Mouse (Mus musculus) stomach, embryonic 15.5 days (tissue): ENCODE measurements at regions not wholly inside any gene's neighbourhood (a gene's known extent, or its start where the extent isn't known, plus 50 kb on each side); places are given as distances from the start of the nearest gene placed in this dataset.

Experiments
- ATAC-seq: fragments of 200-750 bp; cut with Nextera tagmentation; 2 replicates; pipeline ENCODE4 v1.8.0; 2017; ENCODE audit warnings: low read depth, moderate number of reproducible peaks, moderate TSS enrichment; ENCODE audit not compliant: insufficient read depth, low FRiP score
- H3K27ac ChIP-seq: fragments of 300-500 bp; sonication (generic); 2 replicates; pipeline ENCODE4 v1.5.1; 2015; ENCODE audit warnings: mild to moderate bottlenecking, inconsistent platforms
- H3K27me3 ChIP-seq: fragments of 300-500 bp; sonication (generic); replicated peaks from 2 replicates; pipeline ENCODE4 v1.6.1; 2015; ENCODE audit warnings: inconsistent platforms
- H3K36me3 ChIP-seq: fragments of 300-500 bp; sonication (generic); 2 replicates; pipeline ENCODE4 v1.6.1; 2015; ENCODE audit warnings: inconsistent platforms
- H3K4me1 ChIP-seq: fragments of 300-500 bp; sonication (generic); 2 replicates; pipeline ENCODE4 v1.6.1; 2015; ENCODE audit warnings: inconsistent platforms
- H3K4me2 ChIP-seq: fragments of 300-500 bp; sonication (generic); 2 replicates; pipeline ENCODE4 v1.6.1; 2015; ENCODE audit warnings: mild to moderate bottlenecking, inconsistent platforms
- H3K4me3 ChIP-seq: fragments of 300-500 bp; sonication (generic); replicated peaks from 2 replicates; pipeline ENCODE4 v1.5.1; 2015; ENCODE audit warnings: inconsistent platforms
- H3K9ac ChIP-seq: fragments of 300-500 bp; sonication (generic); 2 replicates; pipeline ENCODE4 v1.6.1; 2015; ENCODE audit warnings: inconsistent platforms
- H3K9me3 ChIP-seq: fragments of 300-500 bp; sonication (generic); 2 replicates; pipeline ENCODE4 v1.6.1; 2016; ENCODE audit warnings: inconsistent platforms
- WGBS: fragments of 180-500 bp; shearing (Covaris S2); methylation state at CpG from one replicate; pipeline ENCODE4 v1.1.7; 2015; 5-methylcytosine and 5-hydroxymethylcytosine counted together

- WGBS = 28% methylated on average over 9 of the region's 9 CpGs
- no peak overlapping the region for H3K4me3 ChIP-seq
- no peaks in the 10 kb centered on the region for H3K9me3 ChIP-seq
- ATAC-seq = no peak
- H3K4me2 ChIP-seq = no peak overlapping the region
- no peaks in the 10 kb centered on the region for H3K36me3 ChIP-seq
- no peak overlapping the region for H3K9ac ChIP-seq
- H3K4me1 ChIP-seq = no peaks in the 10 kb centered on the region
- no peak overlapping the region for H3K27ac ChIP-seq
- no peaks in the 10 kb centered on the region for H3K27me3 ChIP-seq
Observed at GRCm38 (mm10) chr7:134498716-134499115, 113.3 kb upstream of the D7Ertd443e start.

- H3K4me2 ChIP-seq = no peak overlapping the region
- WGBS = 41% methylated on average over 4 of the region's 4 CpGs
- no peak overlapping the region for H3K27ac ChIP-seq
- no peaks in the 10 kb centered on the region for H3K4me1 ChIP-seq
- no peaks in the 10 kb centered on the region for H3K9me3 ChIP-seq
- H3K36me3 ChIP-seq = no peaks in the 10 kb centered on the region
- ATAC-seq = no peak
- H3K4me3 ChIP-seq = no peak overlapping the region
- no peaks in the 10 kb centered on the region for H3K27me3 ChIP-seq
- H3K9ac ChIP-seq = no peak overlapping the region
Observed at GRCm38 (mm10) chr7:134499429-134499828, 114.0 kb upstream of the D7Ertd443e start.

- H3K9ac ChIP-seq = no peak overlapping the region
- no peaks in the 10 kb centered on the region for H3K36me3 ChIP-seq
- WGBS = 40% methylated on average over 4 of the region's 4 CpGs
- no peak overlapping the region for H3K4me3 ChIP-seq
- no peaks in the 10 kb centered on the region for H3K27me3 ChIP-seq
- no peak overlapping the region for H3K4me2 ChIP-seq
- no peaks in the 10 kb centered on the region for H3K4me1 ChIP-seq
- no peak overlapping the region for H3K27ac ChIP-seq
- ATAC-seq = no peak
- no peaks in the 10 kb centered on the region for H3K9me3 ChIP-seq
Observed at GRCm38 (mm10) chr7:134500210-134500609, 114.7 kb upstream of the D7Ertd443e start.

DNA sequence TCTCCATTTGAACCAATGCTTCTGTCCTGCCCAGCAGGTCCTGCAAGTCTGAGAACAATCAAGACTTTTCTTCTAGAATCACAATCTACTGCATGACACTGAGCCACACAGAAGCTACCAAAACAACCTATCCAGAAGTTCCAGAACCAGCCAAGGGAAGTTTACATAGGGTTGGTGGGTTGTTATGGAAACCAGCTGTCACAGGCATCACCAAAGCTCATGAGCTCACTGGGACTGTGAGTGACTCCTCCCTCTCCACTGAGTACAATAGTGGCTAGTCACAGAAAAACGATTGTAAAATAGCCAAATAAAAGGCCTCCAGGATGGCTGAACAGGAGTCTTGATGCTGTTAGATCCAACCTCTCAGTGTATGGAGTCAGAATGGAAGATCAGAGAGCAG lies 115.6 kb upstream of the D7Ertd443e start:
- H3K4me1 ChIP-seq = no peaks in the 10 kb centered on the region
- H3K9ac ChIP-seq = no peak overlapping the region
- peak; percentile 76; the same call in 1 of the 2 replicates for ATAC-seq
- WGBS = 21% methylated on average over 1 of the region's 1 CpGs
- H3K36me3 ChIP-seq = no peaks in the 10 kb centered on the region
- no peak overlapping the region for H3K4me3 ChIP-seq
- H3K27me3 ChIP-seq = no peaks in the 10 kb centered on the region
- no peaks in the 10 kb centered on the region for H3K9me3 ChIP-seq
- H3K27ac ChIP-seq = no peak overlapping the region
- no peak overlapping the region for H3K4me2 ChIP-seq

GRCm38 (mm10) chr7:134510333-134510928 lies 125.0 kb upstream of the D7Ertd443e start:
- H3K27me3 ChIP-seq = no peaks in the 10 kb centered on the region
- WGBS = 55% methylated on average over 6 of the region's 6 CpGs

GRCm38 (mm10) chr7:134519372-134519975 lies 134.0 kb upstream of the D7Ertd443e start:
- WGBS = 65% methylated on average over 9 of the region's 9 CpGs
- Histone ChIP-seq H3K27ac (no peak overlapping the region), H3K36me3 (no peaks in the 10 kb centered on the region), H3K27me3 (no peaks in the 10 kb centered on the region), H3K9ac (no peak overlapping the region), H3K4me2 (no peak overlapping the region), H3K9me3 (no peaks in the 10 kb centered on the region), H3K4me1 (no peaks in the 10 kb centered on the region), H3K4me3 (no peak overlapping the region)
- ATAC-seq = no peak

More at GRCm38 (mm10) chr7:134510333-134510928, 125.0 kb upstream of the D7Ertd443e start:
- Histone ChIP-seq H3K27ac (no peak overlapping the region), H3K36me3 (no peaks in the 10 kb centered on the region), H3K9me3 (no peaks in the 10 kb centered on the region), H3K4me1 (no peaks in the 10 kb centered on the region), H3K4me3 (no peak overlapping the region), H3K9ac (no peak overlapping the region), H3K4me2 (no peak overlapping the region)
- no peak for ATAC-seq

GRCm38 (mm10) chr7:134523897-134524296 lies 138.4 kb upstream of the D7Ertd443e start:
- H3K4me3 ChIP-seq = no peak overlapping the region
- H3K27me3 ChIP-seq = no peaks in the 10 kb centered on the region
- no peaks in the 10 kb centered on the region for H3K9me3 ChIP-seq
- H3K9ac ChIP-seq = no peak overlapping the region
- no peak for ATAC-seq
- 58% methylated on average over 8 of the region's 8 CpGs for WGBS
- H3K27ac ChIP-seq = no peak overlapping the region
- no peak overlapping the region for H3K4me2 ChIP-seq
- H3K4me1 ChIP-seq = no peaks in the 10 kb centered on the region
- no peaks in the 10 kb centered on the region for H3K36me3 ChIP-seq

DNA sequence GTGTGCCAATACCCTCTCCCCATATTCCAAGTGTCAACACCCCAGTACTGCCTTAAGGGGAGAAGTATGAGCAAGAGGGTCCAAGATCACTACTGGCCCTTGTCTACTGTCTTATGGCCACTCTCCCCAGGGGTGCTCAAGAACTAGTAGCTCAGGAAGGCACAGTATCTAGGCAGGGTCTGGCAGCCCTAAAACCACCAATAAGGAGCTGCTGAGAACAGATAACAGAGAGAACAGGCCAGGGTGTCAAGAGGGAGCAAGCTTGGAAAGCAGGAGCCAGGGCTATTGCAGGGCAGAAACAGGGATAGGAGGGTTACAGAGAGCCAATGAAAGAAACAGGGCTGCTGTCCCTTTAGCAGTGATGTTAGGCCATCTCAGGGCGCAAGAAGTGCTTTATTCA lies 139.6 kb upstream of the D7Ertd443e start:
- 83% methylated on average over 1 of the region's 1 CpGs for WGBS
- H3K27me3 ChIP-seq = no peaks in the 10 kb centered on the region
- ATAC-seq = no peak
- no peaks in the 10 kb centered on the region for H3K9me3 ChIP-seq
- no peak overlapping the region for H3K27ac ChIP-seq
- H3K36me3 ChIP-seq = no peaks in the 10 kb centered on the region
- no peaks in the 10 kb centered on the region for H3K4me1 ChIP-seq
- no peak overlapping the region for H3K4me3 ChIP-seq
- no peak overlapping the region for H3K4me2 ChIP-seq
- no peak overlapping the region for H3K9ac ChIP-seq

- Histone ChIP-seq H3K27me3 (no peaks in the 10 kb centered on the region), H3K27ac (no peak overlapping the region), H3K4me2 (no peak overlapping the region), H3K9me3 (no peaks in the 10 kb centered on the region), H3K36me3 (no peaks in the 10 kb centered on the region), H3K9ac (no peak overlapping the region), H3K4me1 (no peaks in the 10 kb centered on the region), H3K4me3 (no peak overlapping the region)
- no peak for ATAC-seq
- WGBS = 92% methylated on average over 2 of the region's 2 CpGs
Observed at GRCm38 (mm10) chr7:134525461-134525860, 140.0 kb upstream of the D7Ertd443e start.

GRCm38 (mm10) chr7:134527351-134527750 lies 141.9 kb upstream of the D7Ertd443e start:
- no peak overlapping the region for H3K4me3 ChIP-seq
- no peak for ATAC-seq
- no peaks in the 10 kb centered on the region for H3K9me3 ChIP-seq
- no peak overlapping the region for H3K27ac ChIP-seq
- no peaks in the 10 kb centered on the region for H3K36me3 ChIP-seq
- 67% methylated on average over 2 of the region's 2 CpGs for WGBS
- H3K27me3 ChIP-seq = no peaks in the 10 kb centered on the region
- H3K4me1 ChIP-seq = no peaks in the 10 kb centered on the region
- no peak overlapping the region for H3K4me2 ChIP-seq
- no peak overlapping the region for H3K9ac ChIP-seq

DNA sequence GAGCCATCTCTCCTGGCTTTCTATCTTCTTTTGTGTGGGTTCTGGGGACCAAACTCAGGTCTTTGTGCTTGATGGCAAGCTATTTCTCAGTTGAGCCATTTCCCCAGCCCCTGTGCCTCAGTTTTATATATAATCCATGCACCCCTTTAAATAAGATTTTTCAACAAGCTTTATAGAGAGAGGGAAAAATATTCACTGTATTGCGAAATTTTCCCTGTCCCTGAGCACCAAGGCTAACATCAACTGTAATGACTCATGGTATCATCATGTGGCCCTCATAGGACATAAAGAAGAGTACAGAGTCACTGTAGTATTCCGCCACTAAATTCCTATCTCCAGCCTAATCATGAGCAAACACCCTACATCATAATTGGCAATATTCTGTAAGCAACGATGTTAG lies 142.4 kb upstream of the Dock1 start:
- Histone ChIP-seq H3K27ac (no peak overlapping the region), H3K4me2 (no peak overlapping the region), H3K4me3 (no peak overlapping the region), H3K4me1 (no peaks in the 10 kb centered on the region), H3K36me3 (no peaks in the 10 kb centered on the region), H3K9ac (no peak overlapping the region), H3K9me3 (no peaks in the 10 kb centered on the region), H3K27me3 (no peaks in the 10 kb centered on the region)
- WGBS = 85% methylated on average over 3 of the region's 3 CpGs
- ATAC-seq = no peak

GRCm38 (mm10) chr7:134534821-134535220 lies 135.6 kb upstream of the Dock1 start:
- WGBS = 83% methylated on average over 4 of the region's 4 CpGs
- H3K27ac ChIP-seq = no peak overlapping the region
- H3K4me1 ChIP-seq = no peaks in the 10 kb centered on the region
- no peaks in the 10 kb centered on the region for H3K9me3 ChIP-seq
- no peaks in the 10 kb centered on the region for H3K36me3 ChIP-seq
- H3K4me3 ChIP-seq = no peak overlapping the region
- no peak for ATAC-seq
- no peak overlapping the region for H3K4me2 ChIP-seq
- no peaks in the 10 kb centered on the region for H3K27me3 ChIP-seq
- H3K9ac ChIP-seq = no peak overlapping the region

- Histone ChIP-seq H3K27me3 (no peaks in the 10 kb centered on the region), H3K9me3 (no peaks in the 10 kb centered on the region), H3K4me2 (no peak overlapping the region), H3K4me3 (no peak overlapping the region), H3K36me3 (no peaks in the 10 kb centered on the region), H3K27ac (no peak overlapping the region), H3K4me1 (no peaks in the 10 kb centered on the region), H3K9ac (no peak overlapping the region)
- 59% methylated on average over 2 of the region's 2 CpGs for WGBS
- ATAC-seq = no peak
Observed at GRCm38 (mm10) chr7:134541699-134542098, 128.8 kb upstream of the Dock1 start.
